9 mouse cellular contexts compared by ENCODE assay signal in genomic region chr11:67667531-67668332, GRCm38 (mm10). TPM values are rescaled to one million over a fixed set of nuclear protein-coding genes. Genes with fewer than 3 reads are reported as not detected.
DNase-seq lines count a peak whose midpoint lies in the region; ATAC-seq and TF ChIP-seq lines count a peak whose summit lies in the region.
"Had no signal": no experiment of that assay in that cellular context is flagged by ENCODE, and none has a peak within 500 bp of the region (broad histone marks: within the 10 kb centered on the region; RNA-seq: fewer than 3 reads in every experiment).

No protein-coding gene starts in this region.

- H3K4me2 ChIP-seq in liver, postnatal 0 days (ENCODE audit: low read depth, low read length): no peak overlapping the region
- H3K4me2 ChIP-seq in heart, embryonic 15.5 days: 0 out of 2 replicates have a peak overlapping the region, but pooled peaks have one; percentile 21

- H3K36me3 ChIP-seq in liver, postnatal 0 days (replicated peaks; ENCODE audit: insufficient read depth, low read length): no peaks in the 10 kb centered on the region
- H3K36me3 ChIP-seq in heart, embryonic 15.5 days: no peaks in the 10 kb centered on the region

- 69% methylated on average over 13 of the region's 13 CpGs for WGBS in liver, postnatal 0 days (ENCODE audit: insufficient replicate concordance)
- 46% methylated on average over 13 of the region's 13 CpGs for WGBS in heart, embryonic 15.5 days

- peak; percentile 84 for TF ChIP-seq EP300 in liver, postnatal 0 days (IDR thresholded peaks at IDR 0.05; ENCODE audit: low read depth)

- ATAC-seq in liver, postnatal 0 days: peak; percentile 59
- peak; percentile 82 for ATAC-seq in heart, embryonic 15.5 days (replicated peaks; ENCODE audit: insufficient number of reproducible peaks, insufficient read depth, low FRiP score, low read depth)

- no peaks in the 10 kb centered on the region for H3K9me3 ChIP-seq in liver, postnatal 0 days (ENCODE audit: low read length)
- H3K9me3 ChIP-seq in heart, embryonic 15.5 days (replicated peaks): no peaks in the 10 kb centered on the region

- H3K27me3 ChIP-seq in liver, postnatal 0 days (ENCODE audit: insufficient read depth, low read length): no peaks in the 10 kb centered on the region
- H3K27me3 ChIP-seq in heart, embryonic 15.5 days: no peaks in the 10 kb centered on the region

- H3K9ac ChIP-seq in liver, postnatal 0 days (replicated peaks): no peak overlapping the region
- H3K9ac ChIP-seq in heart, embryonic 15.5 days: no peak overlapping the region

- no peak overlapping the region for H3K27ac ChIP-seq in liver, postnatal 0 days (ENCODE audit: low read depth)
- peak overlapping the region; percentile 95 for H3K27ac ChIP-seq in heart, embryonic 15.5 days

- H3K4me3 ChIP-seq in liver, postnatal 0 days (ENCODE audit: low read depth, low read length): no peak overlapping the region
- no peak overlapping the region for H3K4me3 ChIP-seq in heart, embryonic 15.5 days

- DNase-seq in liver, postnatal 0 days: peak; percentile 34
- DNase-seq in liver: no peak
- DNase-seq in cerebellum, adult 9-11 months: peak; percentile 98
- peak; percentile 78 to 87 for DNase-seq in left cerebral cortex, adult 18-20 months (ENCODE audit: low spot score in 2 of 2)
- peak; percentile 88 for DNase-seq in right cerebral cortex, adult 18-20 months
- DNase-seq in B cell, adult 2 months: no peak
- DNase-seq in thymus, postnatal 10 days (ENCODE audit: low spot score in 2 of 2): no peak

- no peak for TF ChIP-seq CTCF in liver, postnatal 0 days (IDR thresholded peaks at IDR 0.05; ENCODE audit: low read depth)

- H3K4me1 ChIP-seq in liver, postnatal 0 days (ENCODE audit: insufficient read depth): no peaks in the 10 kb centered on the region; the same call in 1 of the 2 replicates
- H3K4me1 ChIP-seq in heart, embryonic 15.5 days (replicated peaks): peaks cover 35% of the 10 kb centered on the region

RNA-seq across cellular contexts. Expression of gene Rcvrn, which starts 27.4 kb away (rescaled TPM):
- not detected in 2 replicates for polyA plus RNA-seq in liver, postnatal 0 days (2015; fragmentation: Nextera tagmentation; extraction: Ambion mirVana)
- polyA plus RNA-seq in heart, embryonic 15.5 days (2015; fragmentation: Nextera tagmentation; extraction: Ambion mirVana): not detected in 2 replicates
- total RNA-seq in left cerebral cortex, adult 18-20 months (2021): 1 to 10 TPM in 1 of 2 experiments, under 1 TPM in 1; 0.98 to 1.1 TPM
- polyA plus RNA-seq: limb, embryonic 11.5 days had no signal

Comparison
In these comparisons a context has a peak if more than half of its experiments do, and no peak if none do; other contexts are left out.
1. DNase-seq: peak in liver, postnatal 0 days (single experiment), cerebellum, adult 9-11 months (single experiment), left cerebral cortex, adult 18-20 months (2 of 2) and right cerebral cortex, adult 18-20 months (single experiment); none in liver (single experiment), B cell, adult 2 months (0 of 2) and thymus, postnatal 10 days (0 of 2).